Mouse (Mus musculus) C2C12 (cell line): Measurements from ENCODE around the gene Retreg3.

Source experiments
- CEBPB ChIP-seq: IDR thresholded peaks from one replicate; pipeline ENCODE4 v1.6.1; 2011; ENCODE audit warnings: low read depth, mild to moderate bottlenecking, control low read depth, moderate library complexity
- CTCF ChIP-seq: IDR thresholded peaks from one replicate; pipeline ENCODE4 v1.5.1; 2011; ENCODE audit not compliant: control insufficient read depth, insufficient read depth, insufficient read length
- MAX ChIP-seq: IDR thresholded peaks from one replicate; pipeline ENCODE4 v1.6.1; 2011; ENCODE audit warnings: mild to moderate bottlenecking, control low read depth
- MYOD1 ChIP-seq: IDR thresholded peaks from one replicate; pipeline ENCODE4 v1.6.1; 2011; ENCODE audit warnings: low read depth; ENCODE audit not compliant: control insufficient read depth, insufficient read length
- MYOG ChIP-seq: IDR thresholded peaks from one replicate; pipeline ENCODE4 v1.6.1; 2011; ENCODE audit not compliant: control insufficient read depth, insufficient read length; ENCODE audit errors: extremely low read depth
- USF1 ChIP-seq: IDR thresholded peaks from one replicate; pipeline ENCODE4 v1.6.1; 2011; ENCODE audit warnings: low read depth, mild to moderate bottlenecking, control low read depth, moderate library complexity

- TF ChIP-seq CTCF = no peak
- no peak for TF ChIP-seq USF1
- TF ChIP-seq MYOD1 = no peak
- TF ChIP-seq MAX = no peak
- no peak for TF ChIP-seq CEBPB
- TF ChIP-seq MYOG = no peak
Measured at GRCm38 (mm10) chr11:101079746-101080145, 39.9 kb downstream of the Retreg3 start.
